Mouse (Mus musculus) retina, adult 2 months (tissue): ENCODE results near the gene Cbl.
A peak's percentile ranks its signal among the peaks of the same experiment; 100 is the strongest.

Source experiments
- DNase-seq: peaks from one replicate; pipeline ENCODE4 v3.0.0-alpha.2; 2012; ENCODE audit warnings: low read depth, low spot score

Gene Cbl

GRCm38 (mm10) chr9:44233802-44234478 lies at the start of gene Cbl:
Gene Cbl, minus strand, starts transcription at chr9:44234049.
- peak; percentile 94 for DNase-seq

GRCm38 (mm10) chr9:44283183-44283582 lies 49.3 kb upstream of the Cbl start:
- no peak for DNase-seq

GRCm38 (mm10) chr9:44269973-44270372 lies 36.1 kb upstream of the Cbl start:
- no peak for DNase-seq

- no peak for DNase-seq
Observed at GRCm38 (mm10) chr9:44269077-44269476, 35.2 kb upstream of the Cbl start.

GRCm38 (mm10) chr9:44268432-44268831 lies 34.6 kb upstream of the Cbl start, which contains the start of gene Nlrx1:
Gene Nlrx1, minus strand, starts transcription at chr9:44268599.
- DNase-seq: no peak

- no peak for DNase-seq
Observed at GRCm38 (mm10) chr9:44268027-44268360, 34.1 kb upstream of the Cbl start.

GRCm38 (mm10) chr9:44267319-44268026 lies 33.6 kb upstream of the Cbl start:
- no peak for DNase-seq

- no peak for DNase-seq
Observed at GRCm38 (mm10) chr9:44266478-44267226, 32.8 kb upstream of the Cbl start.

- no peak for DNase-seq
Observed at GRCm38 (mm10) chr9:44261388-44261787, 27.5 kb upstream of the Cbl start.

GRCm38 (mm10) chr9:44259014-44259413 lies 25.2 kb upstream of the Cbl start:
- no peak for DNase-seq

GRCm38 (mm10) chr9:44256213-44256612 lies 22.4 kb upstream of the Cbl start:
- DNase-seq: no peak

GRCm38 (mm10) chr9:44255136-44255521 lies 21.3 kb upstream of the Cbl start:
- no peak for DNase-seq

GRCm38 (mm10) chr9:44254508-44255135 lies 20.8 kb upstream of the Cbl start:
- DNase-seq: no peak

GRCm38 (mm10) chr9:44253441-44253840 lies 19.6 kb upstream of the Cbl start:
- no peak for DNase-seq

- no peak for DNase-seq
Observed at GRCm38 (mm10) chr9:44251314-44251713, 17.5 kb upstream of the Cbl start, which contains the start of gene Pdzd3. Gene Pdzd3, minus strand, starts transcription at chr9:44251471.

GRCm38 (mm10) chr9:44250445-44250844 lies 16.6 kb upstream of the Cbl start:
- DNase-seq: no peak

- DNase-seq: no peak
Observed at GRCm38 (mm10) chr9:44249181-44250146, 15.6 kb upstream of the Cbl start.

GRCm38 (mm10) chr9:44247907-44248306 lies 14.1 kb upstream of the Cbl start:
- DNase-seq: no peak

- no peak for DNase-seq
Observed at GRCm38 (mm10) chr9:44243621-44244020, 9.8 kb upstream of the Cbl start.

GRCm38 (mm10) chr9:44241418-44241817 lies 7.6 kb upstream of the Cbl start:
- DNase-seq: no peak

GRCm38 (mm10) chr9:44240911-44241310 lies 7.1 kb upstream of the Cbl start:
- no peak for DNase-seq
